Mouse (Mus musculus) cerebellum, adult 18-20 months (tissue): ENCODE data around the gene Moxd1.

ENCODE experiments used
- DNase-seq, 2 experiments: peaks; one replicate each; pipeline ENCODE4 v3.0.0; 2021

The Moxd1 gene

DNA sequence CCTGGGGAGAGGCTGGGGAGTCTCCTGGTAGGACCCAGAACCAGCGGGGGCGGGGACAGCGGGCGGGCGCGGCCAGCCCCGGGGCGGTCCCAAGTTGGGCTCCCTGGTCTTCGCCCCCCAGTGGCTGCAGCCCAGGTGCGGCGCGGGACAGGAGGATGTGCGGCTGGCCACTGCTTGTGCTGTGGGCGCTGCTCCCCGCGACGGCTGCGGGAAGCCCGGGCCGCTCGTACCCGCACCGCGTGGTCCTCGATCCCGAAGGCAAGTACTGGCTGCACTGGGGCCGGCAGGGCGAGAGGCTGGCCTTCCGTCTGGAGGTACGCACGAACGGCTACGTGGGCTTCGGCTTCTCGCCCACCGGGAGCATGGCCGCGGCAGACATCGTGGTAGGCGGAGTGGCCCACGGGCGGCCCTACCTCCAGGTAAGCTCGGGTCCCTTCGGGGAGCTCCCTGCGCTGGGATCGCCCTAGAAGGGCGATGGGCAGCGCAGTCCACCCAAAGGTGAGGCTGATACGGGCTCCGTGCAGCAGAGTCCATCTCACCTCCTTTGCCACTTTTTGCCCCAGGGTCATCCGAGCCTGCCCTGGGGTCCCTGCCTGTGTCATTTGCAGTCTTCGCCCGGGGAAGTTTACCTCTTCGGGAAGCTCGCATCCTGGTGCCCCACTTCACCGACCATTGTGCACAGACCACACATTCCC is at the start of gene Moxd1:
Gene Moxd1, plus strand, starts transcription at position 69 of the 695 bp plus-strand sequence.
- DNase-seq = peak in 1 of 2 experiments; percentile 5

DNA sequence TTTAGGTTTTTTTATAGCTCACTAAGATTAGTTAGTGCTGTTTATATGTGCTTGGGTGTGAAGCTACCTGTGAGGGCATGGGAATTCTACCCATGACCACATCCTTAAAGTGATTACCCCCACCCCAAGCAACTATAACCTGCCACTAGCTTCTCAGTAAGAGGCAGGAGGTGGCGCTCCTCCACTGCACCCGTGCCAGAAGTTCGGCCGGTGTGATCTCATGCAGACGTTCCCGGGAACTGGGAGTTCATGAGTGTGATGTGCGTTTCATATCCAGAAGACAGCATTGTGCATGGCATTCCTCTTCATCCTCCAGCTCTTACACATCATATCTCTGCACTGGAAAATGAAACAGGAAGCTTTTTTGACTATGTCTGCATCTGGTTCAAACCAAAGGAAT is 32.9 kb upstream of the Moxd1 start:
- no peak for DNase-seq

DNA sequence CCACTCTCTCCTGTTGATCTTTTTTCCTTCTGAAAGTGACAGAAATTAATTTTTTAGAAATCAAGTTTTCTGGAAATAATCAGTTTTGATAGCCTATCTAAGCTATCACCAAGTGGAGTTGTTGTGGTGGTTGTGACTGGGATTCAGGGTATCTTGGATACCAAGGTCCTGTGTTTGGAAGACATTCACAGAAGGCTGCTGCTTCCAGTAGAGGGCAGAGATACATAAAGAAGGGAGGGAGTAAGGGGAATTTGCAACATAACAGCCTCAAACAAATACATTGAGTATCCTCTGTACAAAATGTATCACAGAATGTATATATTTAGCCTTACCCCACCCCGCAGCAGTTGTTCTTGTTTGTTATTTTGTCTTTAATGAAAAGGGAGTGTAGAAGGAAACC is 31.3 kb upstream of the Moxd1 start:
- no peak for DNase-seq

- DNase-seq = no peak
Measured at GRCm38 (mm10) chr10:24199303-24199702, 24.0 kb upstream of the Moxd1 start.

DNA sequence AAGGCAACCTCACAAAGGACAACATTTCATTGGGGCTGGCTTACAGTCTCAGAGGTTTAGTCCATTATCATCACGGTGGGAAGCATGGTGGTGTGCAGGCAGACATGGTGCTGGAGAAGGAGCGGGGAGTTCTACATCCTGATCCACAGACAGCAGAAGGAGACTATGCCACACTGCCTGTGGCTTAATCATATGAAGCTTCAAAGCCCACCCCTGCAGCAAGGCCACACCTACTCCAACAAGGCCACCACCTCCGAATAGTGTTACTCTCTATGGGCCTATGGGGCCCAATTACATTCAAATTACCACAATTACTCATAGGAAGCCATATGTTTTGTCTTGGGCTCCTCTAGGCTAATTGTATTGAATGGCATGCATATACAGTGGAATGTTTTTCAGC is 23.2 kb upstream of the Moxd1 start:
- DNase-seq = no peak

DNA sequence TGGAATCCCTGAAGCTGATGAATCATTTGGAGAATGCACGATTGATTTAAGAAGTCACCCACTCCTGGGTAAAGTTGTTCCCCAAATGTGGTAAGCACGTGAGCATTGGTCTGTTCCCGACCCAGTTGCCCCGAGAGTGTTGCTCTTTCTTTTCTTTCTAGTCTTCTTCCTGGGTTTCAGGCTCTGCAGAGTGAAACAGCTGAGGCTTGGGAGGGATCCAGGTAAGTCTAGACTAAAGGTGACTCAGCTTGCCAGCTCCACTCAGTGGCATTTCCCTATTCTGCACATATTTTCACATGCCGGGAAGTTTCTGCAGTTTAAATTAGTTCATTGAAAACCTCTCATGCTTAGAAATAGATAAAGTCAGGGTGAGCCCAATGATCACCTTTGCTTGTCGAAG is 13.2 kb upstream of the Moxd1 start:
- no peak for DNase-seq

- no peak for DNase-seq
Measured at GRCm38 (mm10) chr10:24213297-24213696, 10.0 kb upstream of the Moxd1 start.

DNA sequence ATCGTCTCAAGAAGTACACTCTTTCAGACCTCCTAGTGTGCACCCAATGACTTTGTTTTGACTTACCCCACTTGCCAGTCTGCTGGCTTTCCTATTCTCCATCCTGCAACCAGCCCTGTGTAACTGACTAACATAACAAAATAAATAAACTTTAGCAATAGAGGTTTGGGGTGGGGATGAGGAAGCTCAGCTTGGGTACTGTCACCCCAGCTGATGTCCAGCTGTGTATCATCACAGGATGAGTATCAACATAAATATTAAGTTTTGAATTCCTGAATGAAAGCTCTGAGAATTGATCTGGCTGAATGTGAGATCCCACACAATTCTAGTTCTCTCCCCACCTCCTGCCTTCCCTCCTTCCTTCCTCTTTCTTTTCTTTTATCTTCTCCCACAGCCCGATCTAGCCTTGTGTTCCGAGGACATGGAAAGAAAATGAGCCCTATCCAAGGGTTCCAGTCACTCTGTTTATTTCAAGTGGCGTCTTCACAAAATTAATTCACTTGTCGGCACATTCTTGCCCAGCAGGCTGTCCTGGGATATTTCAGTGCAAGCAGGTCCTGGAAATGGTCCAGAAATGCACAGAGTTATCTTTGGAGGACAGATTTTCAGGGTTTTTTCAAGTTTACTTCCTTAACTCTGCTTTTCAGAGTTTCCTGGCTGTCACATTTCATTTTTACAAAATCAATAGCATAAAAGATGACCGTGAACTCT is 5.6 kb upstream of the Moxd1 start:
- DNase-seq = no peak

DNA sequence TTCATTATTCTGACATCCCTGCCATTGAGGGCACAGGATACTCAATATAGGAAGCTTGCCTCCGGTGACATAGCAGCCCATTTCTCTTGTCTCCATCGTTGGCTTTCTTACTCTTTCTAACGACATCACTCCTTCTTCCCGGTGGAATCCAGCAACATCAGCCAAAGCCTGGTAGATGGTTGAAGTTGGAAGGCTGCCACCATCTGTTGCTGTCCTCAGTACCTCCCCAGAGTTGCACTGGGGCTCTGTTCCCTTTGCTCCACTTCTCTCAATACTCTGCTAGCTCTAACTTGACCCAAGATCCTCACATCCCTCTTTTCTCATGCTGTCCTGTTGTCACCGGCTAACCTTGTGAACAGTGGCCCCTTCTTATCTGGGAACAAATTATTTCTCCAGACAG is 2.4 kb upstream of the Moxd1 start:
- no peak for DNase-seq

- DNase-seq = no peak
Measured at GRCm38 (mm10) chr10:24222911-24223310, 406 bp upstream of the Moxd1 start.

DNA sequence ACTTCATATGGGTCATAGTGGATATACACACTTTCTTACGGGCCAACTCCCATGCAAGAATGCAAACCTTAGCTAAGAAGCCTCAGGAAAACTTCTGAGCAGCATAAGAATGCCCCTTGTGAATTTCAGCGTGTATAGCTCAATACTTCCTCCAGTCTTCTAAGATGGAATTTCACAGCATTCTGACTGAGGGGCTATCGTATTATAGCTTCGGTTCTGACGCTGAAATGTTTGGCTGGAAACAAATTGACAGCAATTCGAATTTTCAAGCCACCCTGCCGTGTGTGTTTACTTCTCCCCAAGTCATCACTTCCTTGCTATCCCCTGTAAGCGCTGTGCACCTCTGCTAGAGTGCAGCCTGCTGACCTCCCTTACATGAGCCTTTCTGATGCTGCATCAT is 1.3 kb downstream of the Moxd1 start:
- no peak for DNase-seq

DNA sequence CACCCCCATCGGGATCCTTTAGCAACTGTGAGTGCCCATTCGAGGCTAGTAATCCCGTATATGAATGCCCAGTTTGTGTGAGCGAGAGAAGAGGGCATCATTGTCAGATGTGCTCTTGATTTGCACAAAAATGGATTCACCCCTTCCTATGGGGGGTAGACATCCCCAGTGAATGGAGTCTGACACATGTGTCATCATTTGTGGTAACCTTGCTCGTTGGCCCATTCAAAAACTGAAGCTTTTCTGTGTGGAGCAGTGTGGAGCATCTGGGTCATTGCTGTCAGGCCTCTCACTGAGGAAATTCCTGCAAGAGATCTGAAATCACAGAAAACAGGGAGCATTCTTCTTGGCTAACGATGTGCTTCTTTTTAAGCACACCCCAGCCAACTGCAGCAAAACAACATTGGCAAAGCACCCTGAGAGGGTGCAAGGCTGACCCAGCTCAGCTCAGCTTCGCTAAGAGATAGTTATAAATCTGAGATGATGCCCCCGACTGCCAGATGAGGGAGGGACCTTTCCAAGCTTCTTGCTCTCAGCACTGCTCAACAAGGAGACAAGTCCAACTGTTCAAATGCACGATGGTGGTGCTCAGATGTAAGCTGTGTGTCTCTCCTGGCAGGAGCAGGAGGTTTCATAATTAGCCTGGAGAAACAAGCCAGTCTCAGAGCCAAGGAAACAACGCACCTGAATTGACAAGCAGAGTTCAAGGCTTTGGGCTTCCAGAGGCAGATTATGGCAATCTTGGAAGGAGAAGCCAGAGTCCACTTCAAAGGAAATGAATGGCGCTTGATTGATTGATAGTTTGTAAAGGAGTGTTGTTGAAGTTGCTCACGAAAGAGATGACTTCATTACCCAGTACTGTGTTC is 5.2 kb downstream of the Moxd1 start:
- DNase-seq = no peak

DNA sequence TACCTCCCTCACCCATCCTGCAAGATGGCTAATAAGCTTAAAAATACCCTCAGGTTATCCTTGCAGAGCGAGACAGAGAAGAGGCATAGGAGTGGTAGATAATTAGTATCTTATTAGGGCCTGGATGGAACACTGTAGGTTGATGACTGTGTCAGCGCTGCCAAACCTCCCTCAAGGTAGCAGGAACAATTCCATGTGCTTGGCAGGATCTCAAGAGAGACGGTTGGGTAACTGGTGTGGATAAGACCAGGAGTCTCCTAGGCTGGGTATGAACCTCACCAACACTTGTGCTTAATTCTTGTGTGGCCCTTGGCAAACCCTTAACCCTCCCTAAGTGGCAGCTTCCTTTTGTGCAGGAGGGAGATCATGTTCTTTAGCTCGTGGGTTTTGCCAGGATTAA is 9.0 kb downstream of the Moxd1 start:
- DNase-seq = no peak

DNA sequence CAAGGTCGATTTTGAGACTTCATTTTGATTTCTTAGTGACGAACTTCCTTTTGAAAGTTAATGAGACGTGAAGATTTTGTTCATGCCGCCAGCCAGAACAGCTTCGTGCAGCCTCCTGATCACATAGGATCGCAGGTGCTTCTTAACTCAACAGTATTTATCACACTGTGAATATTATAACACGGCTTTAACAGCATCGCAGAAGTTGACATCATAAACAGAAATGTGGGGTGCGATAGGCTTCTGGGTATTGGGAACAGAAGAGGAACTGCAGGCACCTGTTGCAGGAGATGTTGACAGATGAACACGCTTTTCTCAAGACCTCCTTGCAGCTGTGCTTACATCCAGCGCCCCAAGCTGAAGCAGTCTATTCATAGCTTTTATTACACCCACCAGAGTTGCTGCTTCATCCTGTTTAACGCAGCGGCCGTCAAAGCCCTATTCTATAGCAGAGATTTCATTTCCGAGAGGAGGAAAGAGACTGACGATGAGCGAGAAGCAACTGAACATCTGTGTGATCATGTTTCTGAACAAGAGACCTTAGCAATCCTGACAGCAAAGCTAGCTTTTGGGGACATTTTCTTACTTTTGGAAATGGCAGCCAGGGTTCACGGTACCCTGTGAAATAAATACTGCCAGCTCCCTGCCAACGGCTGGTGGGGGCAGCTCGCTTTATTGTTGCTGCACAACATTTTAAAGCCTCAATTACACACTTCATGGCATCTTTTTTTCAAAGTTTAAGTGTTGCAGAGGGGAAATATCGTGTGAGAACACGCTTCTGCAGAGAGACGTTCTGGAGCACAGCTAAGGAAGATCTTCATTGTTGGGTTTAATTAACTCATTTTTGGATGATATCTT is 12.3 kb downstream of the Moxd1 start:
- no peak for DNase-seq

- no peak for DNase-seq
Measured at GRCm38 (mm10) chr10:24246815-24247214, 23.5 kb downstream of the Moxd1 start.

DNA sequence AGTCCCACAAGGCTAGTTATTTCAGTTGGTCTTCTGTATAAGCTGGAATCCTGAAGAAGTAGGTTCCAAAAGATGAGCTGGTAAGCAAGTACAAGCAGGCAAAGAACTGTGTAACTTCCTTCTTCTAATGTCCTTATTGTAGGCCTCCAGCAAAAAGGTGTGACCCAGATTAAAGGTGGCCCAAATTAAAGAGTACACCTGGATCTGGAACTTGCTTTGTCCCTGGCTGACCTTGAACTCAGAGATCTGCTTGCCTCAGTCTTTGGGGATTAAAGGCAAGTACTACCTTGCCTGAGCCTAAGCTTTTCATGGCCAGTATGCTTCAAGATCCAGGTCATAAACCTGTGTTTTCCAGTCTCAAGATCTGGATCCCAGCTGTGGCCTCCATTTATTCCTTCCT is 24.8 kb downstream of the Moxd1 start:
- no peak for DNase-seq

- no peak for DNase-seq
Measured at GRCm38 (mm10) chr10:24251631-24252030, 28.3 kb downstream of the Moxd1 start.

DNA sequence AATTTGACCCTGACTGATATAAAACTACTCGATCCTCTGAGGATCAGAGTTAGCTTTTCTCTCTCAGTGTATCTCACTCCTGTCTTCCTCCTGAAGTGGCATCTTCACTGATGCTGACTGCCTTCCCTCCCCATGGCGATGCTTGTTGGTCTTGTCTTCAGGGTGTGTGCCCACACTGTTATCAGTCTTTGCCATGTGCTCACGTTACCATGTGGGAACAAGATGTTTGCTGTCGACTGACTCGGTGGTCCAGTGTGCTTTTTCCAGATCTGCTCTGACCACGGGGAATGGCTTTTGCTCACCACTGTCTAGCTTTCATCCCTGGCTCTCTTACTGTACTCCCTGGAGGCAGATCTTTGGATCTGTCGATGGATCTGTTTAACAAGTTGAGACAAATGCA is 34.8 kb downstream of the Moxd1 start:
- no peak for DNase-seq

- no peak for DNase-seq
Measured at GRCm38 (mm10) chr10:24258885-24259284, 35.6 kb downstream of the Moxd1 start.

- DNase-seq = no peak
Measured at GRCm38 (mm10) chr10:24259794-24260590, 36.7 kb downstream of the Moxd1 start.

GRCm38 (mm10) chr10:24267520-24267919 is 44.2 kb downstream of the Moxd1 start:
- DNase-seq = no peak

- no peak for DNase-seq
Measured at GRCm38 (mm10) chr10:24271077-24271637, 47.8 kb downstream of the Moxd1 start.
